ENCODE assay signal across 25 mouse cellular contexts in the genomic region with DNA sequence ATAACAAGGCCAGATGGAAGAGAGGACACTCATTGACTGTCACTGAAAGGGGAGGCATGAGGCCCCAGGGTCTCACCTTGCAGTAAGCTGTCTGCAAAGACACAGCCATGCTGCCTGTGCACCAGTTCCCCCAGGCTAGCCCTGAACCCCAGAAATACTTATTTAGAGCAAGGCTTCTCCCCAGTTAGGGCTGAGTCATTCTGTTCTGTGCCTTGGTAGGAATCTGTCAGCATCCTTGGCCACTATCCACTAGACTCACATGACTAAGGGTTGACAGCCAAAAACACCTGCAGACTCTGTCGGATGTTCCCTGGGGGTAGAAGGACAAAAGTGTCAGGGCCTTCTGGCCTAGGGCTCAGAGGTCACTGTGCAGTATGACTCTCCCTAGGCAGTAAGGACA. TPM values are rescaled to one million over a fixed set of nuclear protein-coding genes. Genes with fewer than 3 reads are reported as not detected.
A peak's percentile ranks its signal among the peaks of the same experiment; 100 is the strongest.
DNase-seq lines count a peak whose midpoint lies in the region; ATAC-seq and TF ChIP-seq lines count a peak whose summit lies in the region.
"Had no signal": no experiment of that assay in that cellular context is flagged by ENCODE, and none has a peak within 500 bp of the region (broad histone marks: within the 10 kb centered on the region; RNA-seq: fewer than 3 reads in every experiment).

No protein-coding gene starts in this region.

- no peaks in the 10 kb centered on the region for H3K79me3 ChIP-seq in C2C12 (ENCODE audit: low read depth)

- H3K4me3 ChIP-seq in cerebellum, adult 2 months (replicated peaks; ENCODE audit: insufficient read depth, low read depth, low read length): no peak overlapping the region
- no peak overlapping the region for H3K4me3 ChIP-seq in C2C12 (ENCODE audit: insufficient read depth, poor library complexity, severe bottlenecking)
- H3K4me3 ChIP-seq: embryonic facial prominence, embryonic 10.5 days; embryonic facial prominence, embryonic 13.5 days; erythroblast, embryonic 14.5 days; forebrain, embryonic 12.5 days; forebrain, embryonic 15.5 days; gastrocnemius, adult 2 months; hindbrain, embryonic 12.5 days; hindbrain, embryonic 15.5 days; intestine, embryonic 15.5 days had no signal

- no peaks in the 10 kb centered on the region for H3K36me3 ChIP-seq in C2C12 (ENCODE audit: control insufficient read depth, insufficient read depth)
- H3K36me3 ChIP-seq: embryonic facial prominence, embryonic 10.5 days; embryonic facial prominence, embryonic 13.5 days; forebrain, embryonic 12.5 days; forebrain, embryonic 15.5 days; G1E; hindbrain, embryonic 12.5 days; hindbrain, embryonic 15.5 days; intestine, embryonic 15.5 days had no signal

- peak; percentile 50 to 69 for DNase-seq in cerebellum, adult 2 months
- no peak for DNase-seq in cerebellum, adult 8-10 months
- no peak for DNase-seq in frontal cortex, postnatal 14 days (ENCODE audit: low spot score in 2 of 2)
- DNase-seq: adrenal gland, adult 2 months; adrenal gland, postnatal 14 days; cerebellum, postnatal 36 days; embryo, embryonic 11 days; gastrocnemius, adult 2 months; gastrocnemius, postnatal 14 days; heart, adult 11 months; kidney, adult 11 months had no signal

- H3K4me1 ChIP-seq in cerebellum, adult 2 months (ENCODE audit: control insufficient read depth, insufficient read depth, low read length): peaks cover 80% of the 10 kb centered on the region
- H3K4me1 ChIP-seq: embryonic facial prominence, embryonic 10.5 days; embryonic facial prominence, embryonic 13.5 days; forebrain, embryonic 12.5 days; forebrain, embryonic 15.5 days; hindbrain, embryonic 12.5 days; intestine, embryonic 15.5 days had no signal

- H3K79me2 ChIP-seq in C2C12 (ENCODE audit: control insufficient read depth, insufficient read depth): no peaks in the 10 kb centered on the region

- 9% methylated on average over 1 of the region's 1 CpGs for WGBS in cerebellum, adult 2 months

- no peak for TF ChIP-seq POLR2A in cerebellum, adult 2 months (IDR thresholded peaks at IDR 0.05; ENCODE audit: borderline replicate concordance, insufficient read depth, low read length)

- no peak overlapping the region for H3ac ChIP-seq in C2C12 (ENCODE audit: control insufficient read depth, insufficient read length, low read depth)

- H3K27ac ChIP-seq in cerebellum, adult 2 months (ENCODE audit: insufficient read depth, low read length): peak overlapping the region; percentile 84
- H3K27ac ChIP-seq: embryonic facial prominence, embryonic 10.5 days; embryonic facial prominence, embryonic 13.5 days; forebrain, embryonic 12.5 days; forebrain, embryonic 15.5 days; gastrocnemius, adult 2 months; hindbrain, embryonic 12.5 days; hindbrain, embryonic 15.5 days; intestine, embryonic 15.5 days had no signal

- TF ChIP-seq CTCF in cerebellum, adult 2 months (IDR thresholded peaks at IDR 0.05; ENCODE audit: borderline replicate concordance, insufficient read depth, low read depth, low read length): no peak
- TF ChIP-seq CTCF in C2C12 (IDR thresholded peaks at IDR 0.05; ENCODE audit: control insufficient read depth, insufficient read depth, insufficient read length): no peak

- no peaks in the 10 kb centered on the region for H3K27me3 ChIP-seq in cerebellum, adult 2 months (ENCODE audit: control insufficient read depth, insufficient read depth, low read length)
- no peaks in the 10 kb centered on the region for H3K27me3 ChIP-seq in C2C12 (ENCODE audit: control insufficient read depth, insufficient read depth, insufficient read length)
- H3K27me3 ChIP-seq: forebrain, embryonic 12.5 days; forebrain, embryonic 15.5 days; hindbrain, embryonic 12.5 days; hindbrain, embryonic 15.5 days; intestine, embryonic 15.5 days had no signal

- ATAC-seq in frontal cortex, adult (ENCODE audit: low TSS enrichment): peak; percentile 54
- no peak for ATAC-seq in megakaryocyte progenitor cell, adult 5-6 weeks (replicated peaks; ENCODE audit: poor library complexity)
- ATAC-seq: forebrain, embryonic 15.5 days; intestine, embryonic 15.5 days had no signal

TF ChIP-seq in C2C12, 6 proteins besides CTCF, POLR2A, EP300 and RAD21:
- TF ChIP-seq MAX (IDR thresholded peaks at IDR 0.05) (no peak), MYOD1 (IDR thresholded peaks at IDR 0.05; ENCODE audit: control insufficient read depth, insufficient read length, low read depth) (peak; percentile 31)

RNA-seq across cellular contexts. Expression of gene Kcna5, which starts 41.4 kb away (rescaled TPM):
- 0.80 and 1.0 TPM in 2 replicates for polyA plus RNA-seq in cerebellum, adult 2 months (2012; rRNA removed)
- polyA plus RNA-seq in C2C12 (2012; fragmentation: generic; extraction: Trizol): not detected
- total RNA-seq in megakaryocyte progenitor cell, adult 5-6 weeks (2015): not detected in 2 replicates
- total RNA-seq in megakaryocyte progenitor cell, adult 5-6 weeks (2017): not detected in 2 replicates
- total RNA-seq: CH12.LX; G1E; hematopoietic stem cell, adult 5-6 weeks had no signal
- polyA plus RNA-seq: erythroblast, embryonic 14.5 days; G1E had no signal

Comparison
In these comparisons a context has a peak if more than half of its experiments do, and no peak if none do; other contexts are left out.
1. DNase-seq: peak in cerebellum, adult 2 months (2 of 2); none in cerebellum, adult 8-10 months (single experiment) and frontal cortex, postnatal 14 days (0 of 2).